Mouse (Mus musculus): Measurements from ENCODE around the gene Gm17490. TPM values are rescaled to one million over a fixed set of nuclear protein-coding genes. Genes with fewer than 3 reads are reported as not detected.
"Not testable (repeated sequence)": the region's sequence is repeated elsewhere in the genome, so short reads cannot be mapped to it uniquely, and the experiment has no call there.

Gene Gm17490
- total RNA-seq, 1 experiment: not detected

- TF ChIP-seq ZC3H11A (IDR thresholded peaks at IDR 0.05; ENCODE audit: borderline replicate concordance, low read depth, low read length) (no peak), MAFK (IDR thresholded peaks at IDR 0.05; ENCODE audit: insufficient read depth, low read depth, low read length) (no peak), CHD2 (IDR thresholded peaks at IDR 0.05; ENCODE audit: low read depth, low read length) (no peak), ZNF384 (IDR thresholded peaks at IDR 0.05; ENCODE audit: low read depth, low read length) (no peak), HCFC1 (IDR thresholded peaks at IDR 0.05; ENCODE audit: borderline replicate concordance, insufficient read depth, low read length) (no peak)
- no peak overlapping the region for H3K4me3 ChIP-seq (ENCODE audit: insufficient read depth in 1 of 2, low read depth in 1 of 2, low read length in 2 of 2, poor library complexity in 1 of 2, severe bottlenecking in 1 of 2)
- H3K4me1 ChIP-seq (ENCODE audit: control insufficient read depth in 2 of 2, insufficient read depth in 2 of 2, low read length in 2 of 2, poor library complexity in 1 of 2): no peaks in the 10 kb centered on the region
- no peak overlapping the region for H3K27ac ChIP-seq (ENCODE audit: insufficient read depth, low read depth, low read length, poor library complexity, severe bottlenecking)
- in situ Hi-C loops (cut with MboI; ENCODE audit: low sequenced_read_pairs in 2 of 2, unreplicated experiment in 2 of 2): no loop called here
- H3K9ac ChIP-seq (ENCODE audit: insufficient read depth, low read depth, low read length, poor library complexity, severe bottlenecking): no peak overlapping the region
- no peak for DNase-seq (ENCODE audit: low read depth, low spot score)
- no peaks in the 10 kb centered on the region for H3K9me3 ChIP-seq (ENCODE audit: control insufficient read depth, insufficient read depth, low read depth, low read length)
- H3K36me3 ChIP-seq (ENCODE audit: control insufficient read depth, insufficient read depth, low read length, poor library complexity, severe bottlenecking): no peaks in the 10 kb centered on the region
Observed at GRCm38 (mm10) chr2:11623726-11624125, 2.3 kb downstream of the Gm17490 start.

- in situ Hi-C loops (cut with MboI; ENCODE audit: low sequenced_read_pairs in 2 of 2, unreplicated experiment in 2 of 2): no loop called here
- no peak for DNase-seq (ENCODE audit: low read depth, low spot score)
- no peak overlapping the region for H3K27ac ChIP-seq (ENCODE audit: insufficient read depth, low read depth, low read length, poor library complexity, severe bottlenecking)
- no peaks in the 10 kb centered on the region for H3K9me3 ChIP-seq (ENCODE audit: control insufficient read depth, insufficient read depth, low read depth, low read length)
- H3K36me3 ChIP-seq (ENCODE audit: control insufficient read depth, insufficient read depth, low read length, poor library complexity, severe bottlenecking): no peaks in the 10 kb centered on the region
- H3K4me3 ChIP-seq (ENCODE audit: insufficient read depth in 1 of 2, low read depth in 1 of 2, low read length in 2 of 2, poor library complexity in 1 of 2, severe bottlenecking in 1 of 2): no peak overlapping the region
- TF ChIP-seq HCFC1 (IDR thresholded peaks at IDR 0.05; ENCODE audit: borderline replicate concordance, insufficient read depth, low read length) (no peak), ZNF384 (IDR thresholded peaks at IDR 0.05; ENCODE audit: low read depth, low read length) (no peak), MAFK (IDR thresholded peaks at IDR 0.05; ENCODE audit: insufficient read depth, low read depth, low read length) (no peak), CHD2 (IDR thresholded peaks at IDR 0.05; ENCODE audit: low read depth, low read length) (no peak), ZC3H11A (IDR thresholded peaks at IDR 0.05; ENCODE audit: borderline replicate concordance, low read depth, low read length) (no peak)
- H3K4me1 ChIP-seq (ENCODE audit: control insufficient read depth in 2 of 2, insufficient read depth in 2 of 2, low read length in 2 of 2, poor library complexity in 1 of 2): no peaks in the 10 kb centered on the region
- H3K9ac ChIP-seq (ENCODE audit: insufficient read depth, low read depth, low read length, poor library complexity, severe bottlenecking): no peak overlapping the region
Observed at GRCm38 (mm10) chr2:11623173-11623572, 2.9 kb downstream of the Gm17490 start.

GRCm38 (mm10) chr2:11619598-11619997, 6.5 kb downstream of the Gm17490 start:
- H3K27ac ChIP-seq (ENCODE audit: insufficient read depth, low read depth, low read length, poor library complexity, severe bottlenecking): no peak overlapping the region
- H3K4me3 ChIP-seq (ENCODE audit: insufficient read depth in 1 of 2, low read depth in 1 of 2, low read length in 2 of 2, poor library complexity in 1 of 2, severe bottlenecking in 1 of 2): no peak overlapping the region
- TF ChIP-seq ZC3H11A (IDR thresholded peaks at IDR 0.05; ENCODE audit: borderline replicate concordance, low read depth, low read length): no peak
- TF ChIP-seq MAFK (IDR thresholded peaks at IDR 0.05; ENCODE audit: insufficient read depth, low read depth, low read length): no peak
- no peak for TF ChIP-seq ZNF384 (IDR thresholded peaks at IDR 0.05; ENCODE audit: low read depth, low read length)
- TF ChIP-seq HCFC1 (IDR thresholded peaks at IDR 0.05; ENCODE audit: borderline replicate concordance, insufficient read depth, low read length): no peak
- TF ChIP-seq CHD2 (IDR thresholded peaks at IDR 0.05; ENCODE audit: low read depth, low read length): no peak
- no peak overlapping the region for H3K9ac ChIP-seq (ENCODE audit: insufficient read depth, low read depth, low read length, poor library complexity, severe bottlenecking)
- no peak for DNase-seq (ENCODE audit: low read depth, low spot score)
- in situ Hi-C loops (cut with MboI; ENCODE audit: low sequenced_read_pairs in 2 of 2, unreplicated experiment in 2 of 2): no loop called here
- no peaks in the 10 kb centered on the region for H3K36me3 ChIP-seq (ENCODE audit: control insufficient read depth, insufficient read depth, low read length, poor library complexity, severe bottlenecking)
- no peaks in the 10 kb centered on the region for H3K9me3 ChIP-seq (ENCODE audit: control insufficient read depth, insufficient read depth, low read depth, low read length)
- H3K4me1 ChIP-seq (ENCODE audit: control insufficient read depth in 2 of 2, insufficient read depth in 2 of 2, low read length in 2 of 2, poor library complexity in 1 of 2): no peaks in the 10 kb centered on the region

GRCm38 (mm10) chr2:11616846-11617245, 9.2 kb downstream of the Gm17490 start:
- in situ Hi-C loops (cut with MboI; ENCODE audit: low sequenced_read_pairs in 2 of 2, unreplicated experiment in 2 of 2): no loop called here
- H3K36me3 ChIP-seq (ENCODE audit: control insufficient read depth, insufficient read depth, low read length, poor library complexity, severe bottlenecking): no peaks in the 10 kb centered on the region
- no peak for DNase-seq (ENCODE audit: low read depth, low spot score)
- no peak overlapping the region for H3K4me3 ChIP-seq (ENCODE audit: insufficient read depth in 1 of 2, low read depth in 1 of 2, low read length in 2 of 2, poor library complexity in 1 of 2, severe bottlenecking in 1 of 2)
- no peaks in the 10 kb centered on the region for H3K9me3 ChIP-seq (ENCODE audit: control insufficient read depth, insufficient read depth, low read depth, low read length)
- TF ChIP-seq CHD2 (IDR thresholded peaks at IDR 0.05; ENCODE audit: low read depth, low read length) (no peak), MAFK (IDR thresholded peaks at IDR 0.05; ENCODE audit: insufficient read depth, low read depth, low read length) (no peak), ZC3H11A (IDR thresholded peaks at IDR 0.05; ENCODE audit: borderline replicate concordance, low read depth, low read length) (no peak), HCFC1 (IDR thresholded peaks at IDR 0.05; ENCODE audit: borderline replicate concordance, insufficient read depth, low read length) (no peak)
- H3K9ac ChIP-seq (ENCODE audit: insufficient read depth, low read depth, low read length, poor library complexity, severe bottlenecking): no peak overlapping the region
- H3K4me1 ChIP-seq (ENCODE audit: control insufficient read depth in 2 of 2, insufficient read depth in 2 of 2, low read length in 2 of 2, poor library complexity in 1 of 2): no peaks in the 10 kb centered on the region
- no peak overlapping the region for H3K27ac ChIP-seq (ENCODE audit: insufficient read depth, low read depth, low read length, poor library complexity, severe bottlenecking)

GRCm38 (mm10) chr2:11612939-11613338, 13.1 kb downstream of the Gm17490 start:
- H3K4me1 ChIP-seq (ENCODE audit: control insufficient read depth in 2 of 2, insufficient read depth in 2 of 2, low read length in 2 of 2, poor library complexity in 1 of 2); H3K9ac ChIP-seq (ENCODE audit: insufficient read depth, low read depth, low read length, poor library complexity, severe bottlenecking); H3K36me3 ChIP-seq (ENCODE audit: control insufficient read depth, insufficient read depth, low read length, poor library complexity, severe bottlenecking); H3K9me3 ChIP-seq (ENCODE audit: control insufficient read depth, insufficient read depth, low read depth, low read length); H3K4me3 ChIP-seq (ENCODE audit: insufficient read depth in 1 of 2, low read depth in 1 of 2, low read length in 2 of 2, poor library complexity in 1 of 2, severe bottlenecking in 1 of 2); H3K27ac ChIP-seq (ENCODE audit: insufficient read depth, low read depth, low read length, poor library complexity, severe bottlenecking); in situ Hi-C loops (cut with MboI; ENCODE audit: low sequenced_read_pairs in 2 of 2, unreplicated experiment in 2 of 2); DNase-seq (ENCODE audit: low read depth, low spot score): not testable (repeated sequence)
- TF ChIP-seq MAFK (IDR thresholded peaks at IDR 0.05; ENCODE audit: insufficient read depth, low read depth, low read length): peak; percentile 85

GRCm38 (mm10) chr2:11606718-11607117, 19.3 kb downstream of the Gm17490 start:
- H3K9me3 ChIP-seq (ENCODE audit: control insufficient read depth, insufficient read depth, low read depth, low read length); in situ Hi-C loops (cut with MboI; ENCODE audit: low sequenced_read_pairs in 2 of 2, unreplicated experiment in 2 of 2); DNase-seq (ENCODE audit: low read depth, low spot score): not testable (repeated sequence)

More at GRCm38 (mm10) chr2:11606718-11607117, 19.3 kb downstream of the Gm17490 start:
- H3K9ac ChIP-seq (ENCODE audit: insufficient read depth, low read depth, low read length, poor library complexity, severe bottlenecking); H3K4me1 ChIP-seq (ENCODE audit: control insufficient read depth in 2 of 2, insufficient read depth in 2 of 2, low read length in 2 of 2, poor library complexity in 1 of 2); H3K4me3 ChIP-seq (ENCODE audit: insufficient read depth in 1 of 2, low read depth in 1 of 2, low read length in 2 of 2, poor library complexity in 1 of 2, severe bottlenecking in 1 of 2); H3K27ac ChIP-seq (ENCODE audit: insufficient read depth, low read depth, low read length, poor library complexity, severe bottlenecking); H3K36me3 ChIP-seq (ENCODE audit: control insufficient read depth, insufficient read depth, low read length, poor library complexity, severe bottlenecking): not testable (repeated sequence)
